Mouse (Mus musculus) cortical plate, adult 2 months (tissue): ENCODE results near the gene Cpne5.

ENCODE experiments used
- CTCF ChIP-seq: fragments of 200-500 bp; IDR thresholded peaks from 2 replicates; pipeline ENCODE4 v1.5.1; 2011; ENCODE audit warnings: mild to moderate bottlenecking, control low read depth, low read length; ENCODE audit not compliant: insufficient read depth; ENCODE audit errors: extremely low read depth
- POLR2A ChIP-seq: fragments of 200-500 bp; IDR thresholded peaks from 2 replicates; pipeline ENCODE4 v1.6.1; 2011; ENCODE audit warnings: mild to moderate bottlenecking, low read length, control low read depth; ENCODE audit not compliant: insufficient read depth; ENCODE audit errors: extremely low read depth

DNA sequence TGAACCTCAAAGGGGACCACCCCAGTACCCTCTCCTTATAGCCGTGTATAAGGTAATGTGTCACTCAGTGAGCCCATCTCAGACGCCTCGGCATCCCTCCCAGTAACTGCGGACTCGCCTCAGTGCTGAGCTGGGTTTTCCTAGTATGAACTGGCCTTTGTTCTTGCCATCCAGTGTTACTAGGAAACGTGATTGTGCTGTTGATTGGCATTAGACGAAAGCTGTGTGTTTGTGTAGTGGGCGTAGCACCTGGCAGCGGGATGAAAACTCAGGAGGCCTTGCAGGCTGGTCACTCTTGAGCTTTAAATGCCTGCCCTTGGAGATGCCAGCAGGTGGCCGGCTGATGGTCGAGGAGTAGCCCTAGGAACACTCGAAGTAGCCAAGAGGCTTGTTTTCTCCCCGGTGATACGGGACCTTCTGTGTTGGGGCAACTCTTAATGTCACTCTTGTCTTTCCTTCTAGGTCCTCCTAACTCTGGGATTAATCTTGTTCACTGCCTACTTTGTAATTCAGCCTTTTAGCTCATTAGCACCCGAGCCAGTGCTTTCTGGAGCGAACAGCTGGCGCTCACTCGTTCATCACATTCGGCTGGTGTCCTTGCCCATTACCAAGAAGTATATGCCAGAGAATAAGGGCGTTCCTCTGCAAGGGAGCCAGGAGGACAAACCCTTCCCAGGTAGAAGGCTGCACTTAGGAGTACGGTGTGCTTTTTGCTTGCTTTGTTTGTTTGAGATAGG lies 44.4 kb upstream of the Cpne5 start:
- TF ChIP-seq POLR2A (no peak), CTCF (no peak)
